Mouse (Mus musculus) forebrain, embryonic 10.5 days (tissue): Measurements from ENCODE around the gene Psme2b. TPM values are rescaled to one million over a fixed set of nuclear protein-coding genes. Genes with fewer than 3 reads are reported as not detected.
"Not testable (repeated sequence)": the region's sequence is repeated elsewhere in the genome, so short reads cannot be mapped to it uniquely, and the experiment has no call there.

ENCODE experiments used
- DNase-seq: peaks from one replicate; pipeline ENCODE4 v3.0.0-alpha.2; 2017; ENCODE audit warnings: low spot score; ENCODE audit errors: extremely low spot score
- H3K27ac ChIP-seq: fragments of 300-500 bp; sonication (generic); 2 replicates; pipeline ENCODE4 v1.5.1; 2016; ENCODE audit warnings: mild to moderate bottlenecking
- H3K27me3 ChIP-seq: fragments of 300-500 bp; sonication (generic); 2 replicates; pipeline ENCODE4 v1.6.1; 2016; ENCODE audit warnings: mild to moderate bottlenecking; ENCODE audit not compliant: poor library complexity, severe bottlenecking
- H3K36me3 ChIP-seq: fragments of 300-500 bp; sonication (generic); replicated peaks from 2 replicates; pipeline ENCODE4 v1.6.1; 2016; ENCODE audit warnings: mild to moderate bottlenecking, moderate library complexity
- H3K4me1 ChIP-seq: fragments of 300-500 bp; sonication (generic); 2 replicates; pipeline ENCODE4 v1.6.1; 2016
- H3K4me3 ChIP-seq: fragments of 300-500 bp; sonication (generic); 2 replicates; pipeline ENCODE4 v1.5.1; 2016; ENCODE audit warnings: mild to moderate bottlenecking, moderate library complexity
- H3K9me3 ChIP-seq: fragments of 300-500 bp; sonication (generic); 2 replicates; pipeline ENCODE4 v1.6.1; 2016; ENCODE audit warnings: mild to moderate bottlenecking, moderate library complexity
- WGBS: fragments of 180-500 bp; shearing (Covaris S2); methylation state at CpG from one replicate; pipeline ENCODE4 v1.1.7; 2016; 5-methylcytosine and 5-hydroxymethylcytosine counted together
- polyA plus RNA-seq: library from polyadenylated mRNA; unstranded; fragments of >200 nt; fragmentation: Nextera tagmentation; extraction: Ambion mirVana; gene quantifications from 2 replicates; pipeline ENCODE4 v1.2.1, GENCODE M21; 2016

The Psme2b gene
- polyA plus RNA-seq, 1 experiment from 2014 or later, result 1.5 TPM

DNA sequence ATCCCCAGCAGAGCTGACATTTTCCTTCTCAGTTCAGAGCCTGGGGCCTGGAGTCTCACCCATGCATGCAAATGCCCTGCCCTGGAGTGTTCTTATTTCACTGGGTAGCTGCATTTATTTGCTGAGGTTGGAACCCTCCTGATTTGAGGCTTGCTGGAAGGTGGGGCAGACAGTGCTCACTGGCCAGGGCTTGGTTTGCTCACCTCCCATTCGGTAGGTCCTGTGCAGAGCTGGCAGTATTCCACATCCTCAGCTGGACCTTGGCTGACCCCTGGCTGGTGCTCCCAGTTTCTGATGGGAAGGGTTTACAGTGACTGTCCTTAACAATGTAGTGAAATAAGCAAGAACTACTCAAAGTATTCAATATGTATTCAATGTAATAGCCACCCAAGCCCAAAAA lies 12.1 kb downstream of the Psme2b start:
- not testable (repeated sequence) for H3K36me3 ChIP-seq, H3K9me3 ChIP-seq, H3K27me3 ChIP-seq, H3K27ac ChIP-seq, H3K4me1 ChIP-seq, H3K4me3 ChIP-seq, DNase-seq
- 72% methylated on average over 1 of the region's 1 CpGs for WGBS

GRCm38 (mm10) chr11:48933422-48933821 lies 12.6 kb downstream of the Psme2b start:
- DNase-seq, H3K9me3 ChIP-seq, H3K27me3 ChIP-seq, H3K4me1 ChIP-seq, H3K36me3 ChIP-seq, H3K4me3 ChIP-seq, H3K27ac ChIP-seq: not testable (repeated sequence)
- WGBS, result 91% methylated on average over 1 of the region's 1 CpGs

- H3K27me3 ChIP-seq, DNase-seq, H3K9me3 ChIP-seq, H3K4me3 ChIP-seq, H3K4me1 ChIP-seq, H3K36me3 ChIP-seq, H3K27ac ChIP-seq: not testable (repeated sequence)
- 75% methylated on average over 1 of the region's 1 CpGs for WGBS
These were observed 17.9 kb downstream of the Psme2b start for GRCm38 (mm10) chr11:48928068-48928467.

GRCm38 (mm10) chr11:48926437-48926836 lies 19.6 kb downstream of the Psme2b start:
- not testable (repeated sequence) for DNase-seq, H3K27me3 ChIP-seq, H3K27ac ChIP-seq, H3K4me3 ChIP-seq, H3K9me3 ChIP-seq, H3K36me3 ChIP-seq, H3K4me1 ChIP-seq

DNA sequence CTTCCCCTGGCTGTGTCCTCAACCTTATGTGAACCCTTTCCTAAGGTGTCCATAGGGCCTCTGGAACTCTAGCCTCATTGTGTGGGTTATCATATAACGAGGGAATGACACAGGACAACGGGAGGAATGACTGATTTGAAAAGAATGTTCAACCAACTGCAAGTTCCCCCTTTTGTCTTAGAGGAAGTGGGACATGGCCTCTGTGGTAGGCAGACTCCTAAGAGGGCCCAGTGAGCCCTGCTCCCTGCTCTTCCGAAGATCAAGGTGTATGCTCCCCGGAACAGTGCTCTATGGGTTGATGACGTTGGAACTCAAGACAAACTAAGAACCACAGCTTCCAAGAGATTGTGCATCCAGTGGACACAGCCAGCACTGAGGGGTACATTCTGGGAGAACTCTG lies 22.2 kb downstream of the Psme2b start:
- not testable (repeated sequence) for H3K27me3 ChIP-seq, H3K4me1 ChIP-seq, H3K4me3 ChIP-seq, H3K9me3 ChIP-seq, H3K27ac ChIP-seq, DNase-seq, H3K36me3 ChIP-seq
- 86% methylated on average over 5 of the region's 5 CpGs for WGBS

GRCm38 (mm10) chr11:48918380-48918779 lies 27.6 kb downstream of the Psme2b start:
- no peaks in the 10 kb centered on the region for H3K27me3 ChIP-seq
- no peaks in the 10 kb centered on the region for H3K36me3 ChIP-seq
- WGBS, result 88% methylated on average over 3 of the region's 3 CpGs
- no peak overlapping the region for H3K4me3 ChIP-seq
- no peak overlapping the region for H3K27ac ChIP-seq
- no peaks in the 10 kb centered on the region for H3K9me3 ChIP-seq
- no peaks in the 10 kb centered on the region for H3K4me1 ChIP-seq
- no peak for DNase-seq

DNA sequence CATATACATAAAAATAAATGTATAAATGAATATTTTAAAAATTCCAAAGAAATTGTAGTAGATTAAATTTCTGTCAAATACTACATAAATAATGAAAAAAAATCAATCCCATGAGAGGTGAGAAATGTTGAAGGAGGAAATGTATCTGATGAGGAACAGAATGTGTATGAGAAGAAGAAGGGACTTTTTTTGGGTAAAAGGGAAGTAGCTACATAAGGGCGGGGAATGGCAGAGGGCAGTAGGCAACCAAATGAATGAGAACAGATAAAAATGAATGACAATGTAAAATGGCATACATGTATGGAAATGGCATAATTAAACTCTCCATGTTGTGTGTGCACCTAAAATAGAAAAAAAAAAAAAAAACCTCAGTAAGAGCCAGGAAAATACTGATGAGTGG lies 32.4 kb downstream of the Psme2b start:
- Histone ChIP-seq H3K27ac (no peak overlapping the region), H3K4me3 (no peak overlapping the region), H3K27me3 (no peaks in the 10 kb centered on the region), H3K36me3 (no peaks in the 10 kb centered on the region), H3K9me3 (no peaks in the 10 kb centered on the region), H3K4me1 (no peaks in the 10 kb centered on the region)
- 96% methylated on average over 1 of the region's 1 CpGs for WGBS
- no peak for DNase-seq

GRCm38 (mm10) chr11:48908459-48908858 lies 37.5 kb downstream of the Psme2b start:
- no peaks in the 10 kb centered on the region for H3K4me1 ChIP-seq
- H3K4me3 ChIP-seq, result no peak overlapping the region
- no peak for DNase-seq
- no peaks in the 10 kb centered on the region for H3K9me3 ChIP-seq
- no peak overlapping the region for H3K27ac ChIP-seq
- WGBS, result 79% methylated on average over 1 of the region's 1 CpGs
- no peaks in the 10 kb centered on the region for H3K36me3 ChIP-seq
- H3K27me3 ChIP-seq, result no peaks in the 10 kb centered on the region

GRCm38 (mm10) chr11:48902021-48902420 lies 44.0 kb downstream of the Psme2b start, which contains the start of gene Gm5431:
Gm5431 (minus strand) TSS chr11:48902214.
- Histone ChIP-seq H3K27ac (no peak within 1 kb of the TSS), H3K4me1 (no peaks in the 10 kb centered on the region), H3K36me3 (no peaks in the 10 kb centered on the region), H3K9me3 (no peaks in the 10 kb centered on the region), H3K4me3 (no peak within 1 kb of the TSS), H3K27me3 (no peaks in the 10 kb centered on the region)
- no peak for DNase-seq
- WGBS, result 70% methylated on average over 2 of the region's 2 CpGs

GRCm38 (mm10) chr11:48901567-48901930 lies 44.4 kb downstream of the Psme2b start:
- WGBS, result 84% methylated on average over 1 of the region's 1 CpGs
- H3K27me3 ChIP-seq, H3K4me1 ChIP-seq, H3K36me3 ChIP-seq, H3K4me3 ChIP-seq, DNase-seq, H3K9me3 ChIP-seq, H3K27ac ChIP-seq: not testable (repeated sequence)

GRCm38 (mm10) chr11:48900654-48901566 lies 45.1 kb downstream of the Psme2b start:
- not testable (repeated sequence) for H3K27me3 ChIP-seq

DNA sequence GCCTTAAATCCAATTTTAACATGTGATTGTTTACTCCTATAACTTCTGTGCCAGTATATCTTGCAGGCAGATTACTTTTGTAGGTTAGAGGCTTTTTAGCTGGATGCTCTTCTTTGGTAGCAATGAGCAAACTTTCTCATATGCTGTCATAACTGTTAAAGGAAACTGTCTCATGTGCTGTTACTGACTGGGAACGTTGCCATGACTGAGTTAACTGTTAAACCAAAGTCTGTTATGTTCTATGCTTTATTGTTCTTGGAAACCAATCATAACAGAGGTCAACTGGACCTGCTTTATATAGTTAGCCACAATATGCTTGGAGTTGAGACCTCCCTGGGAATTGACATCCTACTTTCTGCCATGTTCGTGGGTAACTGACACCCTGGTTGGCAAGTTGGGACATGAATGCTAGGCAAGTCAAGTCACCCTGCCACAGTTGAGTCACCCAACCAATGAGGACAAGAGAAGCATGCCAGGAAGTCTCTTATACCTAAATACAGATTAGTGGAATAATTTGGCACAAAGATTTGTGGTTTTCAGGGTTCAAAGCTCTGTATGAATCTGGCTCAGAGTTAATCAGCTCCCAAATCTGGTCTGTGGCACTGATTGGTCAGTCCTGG lies 47.1 kb downstream of the Psme2b start:
- WGBS, result 72% methylated on average over 2 of the region's 2 CpGs
- Histone ChIP-seq H3K36me3 (no peaks in the 10 kb centered on the region), H3K9me3 (no peaks in the 10 kb centered on the region), H3K27me3 (no peaks in the 10 kb centered on the region), H3K4me3 (no peak overlapping the region), H3K4me1 (no peaks in the 10 kb centered on the region), H3K27ac (no peak overlapping the region)
- DNase-seq, result no peak

More at GRCm38 (mm10) chr11:48900654-48901566, 45.1 kb downstream of the Psme2b start:
- not testable (repeated sequence) for H3K4me3 ChIP-seq, H3K4me1 ChIP-seq, DNase-seq, H3K9me3 ChIP-seq, H3K27ac ChIP-seq, H3K36me3 ChIP-seq
- WGBS, result 82% methylated on average over 6 of the region's 6 CpGs
